Mouse (Mus musculus) cerebellum, adult 18-20 months (tissue): ENCODE measurements around the gene Olfr44.

Experiments
- DNase-seq, 2 experiments: peaks; one replicate each; pipeline ENCODE4 v3.0.0; 2021

The Olfr44 gene

DNA sequence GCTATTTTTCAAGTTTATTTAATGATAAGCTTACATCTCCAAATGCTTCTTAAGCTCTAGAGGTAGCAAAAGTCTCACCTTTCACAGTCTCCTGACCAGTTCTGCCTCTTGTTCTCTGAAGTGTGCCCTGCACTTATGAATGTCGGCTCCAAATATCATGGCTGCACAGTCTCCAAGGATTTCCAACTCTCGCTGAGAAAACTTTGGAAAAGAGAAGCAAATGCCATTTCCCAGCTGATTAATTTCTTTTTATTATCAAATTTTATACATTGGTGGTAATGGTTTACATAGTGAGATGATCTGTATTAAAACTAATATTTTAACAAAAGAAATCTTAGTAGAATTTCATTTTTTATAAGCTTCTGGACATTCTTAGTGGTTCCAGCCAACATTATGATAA, at the start of gene Olfr44:
Olfr44 (minus strand) TSS at position 101 of the 400 bp plus-strand sequence.
- no peak for DNase-seq

DNA sequence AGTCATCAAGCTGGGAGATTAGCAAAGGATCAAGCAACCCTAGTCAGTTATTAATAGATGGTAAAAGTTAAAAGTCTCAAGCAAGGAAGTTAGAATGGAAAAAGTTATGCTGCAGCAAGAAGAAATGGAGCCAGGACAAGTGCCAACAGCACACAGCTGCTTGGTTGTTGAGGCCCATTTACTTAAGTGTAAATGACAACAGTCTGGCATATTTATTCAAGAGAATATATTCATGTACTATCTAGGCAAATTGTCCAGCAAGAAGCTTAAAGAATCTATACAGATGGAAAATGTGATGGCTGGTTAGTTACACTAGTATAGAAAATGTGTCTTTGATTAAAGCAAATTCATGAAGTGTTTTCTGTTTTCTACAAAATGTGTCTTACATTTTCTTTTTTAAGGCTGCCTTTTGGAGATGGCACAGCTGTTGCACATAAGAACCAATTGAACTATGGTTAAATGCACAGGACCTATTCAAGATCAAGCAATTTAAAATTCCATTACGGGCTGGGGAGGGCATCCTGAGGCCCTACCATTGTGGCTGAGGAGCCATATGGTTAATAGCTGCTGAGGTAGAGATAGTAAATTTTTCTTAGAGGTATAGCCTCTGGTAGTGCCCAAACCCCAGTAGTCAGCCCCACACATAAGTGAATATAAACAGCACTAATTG, 30.0 kb upstream of the Olfr44 start:
- no peak for DNase-seq

- no peak for DNase-seq
These were observed 24.8 kb upstream of the Olfr44 start for GRCm38 (mm10) chr9:39518595-39518994.

GRCm38 (mm10) chr9:39515531-39515930, 21.7 kb upstream of the Olfr44 start, which contains the start of gene Olfr957:
Gene Olfr957 (minus strand): TSS chr9:39515809.
- no peak for DNase-seq

DNA sequence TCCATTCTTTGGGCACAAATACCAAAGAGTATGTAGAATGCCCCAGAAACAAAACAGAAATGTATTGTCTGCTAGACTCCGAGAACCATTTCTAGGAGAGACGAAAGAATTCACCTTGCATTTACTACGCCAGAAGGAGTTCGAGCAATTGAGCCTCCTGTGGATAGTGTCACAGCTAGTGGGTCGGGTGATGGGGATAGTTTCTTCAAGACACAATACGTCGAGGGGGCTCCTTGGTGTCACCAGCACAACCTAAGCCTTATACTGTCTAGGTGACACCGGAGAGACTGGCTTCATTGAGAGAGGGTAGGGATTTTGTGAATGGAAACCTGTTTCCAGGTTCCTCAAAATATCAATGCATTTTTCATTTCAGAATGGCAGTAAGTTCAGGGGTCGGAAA, 15.6 kb upstream of the Olfr44 start:
- no peak for DNase-seq

- DNase-seq = peak; percentile 20 to 30
These were observed 15.2 kb upstream of the Olfr44 start for GRCm38 (mm10) chr9:39508998-39509397.

DNA sequence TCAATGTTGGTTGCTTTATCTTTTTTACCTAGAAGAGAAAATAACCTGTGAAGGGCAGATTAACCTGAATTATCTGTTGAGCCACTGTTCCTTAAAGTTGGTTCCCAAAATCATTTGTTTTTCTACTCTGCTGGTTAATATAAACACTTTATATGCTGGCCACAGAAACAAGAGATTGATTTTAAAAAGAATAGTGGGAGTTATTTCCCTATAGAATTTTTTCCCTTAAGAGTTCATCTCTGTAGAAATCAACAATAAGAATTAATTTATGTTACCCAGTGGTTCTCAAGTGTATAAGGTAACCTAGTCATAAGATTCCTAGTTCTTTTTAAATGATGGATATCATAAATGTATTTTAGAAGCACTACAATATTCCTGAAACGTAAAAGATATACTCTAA, 22.0 kb downstream of the Olfr44 start, which contains the start of gene Olfr955:
Olfr955 (minus strand) TSS at position 101 of the 400 bp plus-strand sequence.
- DNase-seq = no peak

- no peak for DNase-seq
These were observed 37.4 kb downstream of the Olfr44 start, which contains the start of gene Olfr954 for GRCm38 (mm10) chr9:39456401-39456800. Gene Olfr954 (plus strand): TSS chr9:39456701.
